In genomic region chr6:124663424-124663795, GRCm38 (mm10) we compare ENCODE assay signal across 8 mouse cellular contexts. TPM values are rescaled to one million over a fixed set of nuclear protein-coding genes. Genes with fewer than 3 reads are reported as not detected.
DNase-seq lines count a peak whose midpoint lies in the region; ATAC-seq lines count a peak whose summit lies in the region.

No protein-coding gene starts in this region.

- H3K27me3 ChIP-seq in heart, embryonic 13.5 days (replicated peaks), result no peaks in the 10 kb centered on the region
- no peaks in the 10 kb centered on the region for H3K27me3 ChIP-seq in hindbrain, embryonic 12.5 days
- no peaks in the 10 kb centered on the region for H3K27me3 ChIP-seq in midbrain, embryonic 11.5 days (ENCODE audit: control insufficient read depth, insufficient read depth, low read length)

- peak overlapping the region; percentile 86 for H3K27ac ChIP-seq in heart, embryonic 13.5 days (replicated peaks)
- H3K27ac ChIP-seq in hindbrain, embryonic 12.5 days, result no peak overlapping the region; the same call in 1 of the 2 replicates
- H3K27ac ChIP-seq in midbrain, embryonic 11.5 days (ENCODE audit: low read depth, low read length), result no peak overlapping the region

- H3K4me2 ChIP-seq in heart, embryonic 13.5 days, result peak overlapping the region; percentile 87
- peak overlapping the region; percentile 75 for H3K4me2 ChIP-seq in hindbrain, embryonic 12.5 days (replicated peaks)
- H3K4me2 ChIP-seq in midbrain, embryonic 11.5 days, result peak overlapping the region; percentile 70

- H3K4me3 ChIP-seq in heart, embryonic 13.5 days, result peak overlapping the region; percentile 82
- peak overlapping the region; percentile 69 for H3K4me3 ChIP-seq in hindbrain, embryonic 12.5 days
- H3K4me3 ChIP-seq in midbrain, embryonic 11.5 days (ENCODE audit: low read depth, low read length), result peak overlapping the region; percentile 67

- no peak for ATAC-seq in heart, embryonic 13.5 days (ENCODE audit: extremely low read depth, insufficient number of reproducible peaks, low FRiP score, low TSS enrichment)
- no peak for ATAC-seq in hindbrain, embryonic 12.5 days (ENCODE audit: low FRiP score)
- no peak for ATAC-seq in midbrain, embryonic 11.5 days (ENCODE audit: low FRiP score)

- H3K9me3 ChIP-seq in heart, embryonic 13.5 days, result no peaks in the 10 kb centered on the region
- H3K9me3 ChIP-seq in hindbrain, embryonic 12.5 days (replicated peaks), result no peaks in the 10 kb centered on the region
- no peaks in the 10 kb centered on the region for H3K9me3 ChIP-seq in midbrain, embryonic 11.5 days (ENCODE audit: control insufficient read depth, low read length)

- H3K4me1 ChIP-seq in heart, embryonic 13.5 days, result peaks cover 12% of the 10 kb centered on the region
- peaks cover 12% of the 10 kb centered on the region for H3K4me1 ChIP-seq in hindbrain, embryonic 12.5 days
- no peaks in the 10 kb centered on the region; the same call in 1 of the 2 replicates for H3K4me1 ChIP-seq in midbrain, embryonic 11.5 days (ENCODE audit: control insufficient read depth, insufficient read depth, low read length)

- peak overlapping the region; percentile 82 for H3K9ac ChIP-seq in heart, embryonic 13.5 days
- H3K9ac ChIP-seq in hindbrain, embryonic 12.5 days, result peak overlapping the region; percentile 61
- H3K9ac ChIP-seq in midbrain, embryonic 11.5 days (ENCODE audit: low read length), result peak overlapping the region; percentile 67

- peaks cover 5% of the 10 kb centered on the region for H3K36me3 ChIP-seq in heart, embryonic 13.5 days
- H3K36me3 ChIP-seq in hindbrain, embryonic 12.5 days, result no peaks in the 10 kb centered on the region
- H3K36me3 ChIP-seq in midbrain, embryonic 11.5 days (ENCODE audit: control insufficient read depth, insufficient read depth, low read length), result no peaks in the 10 kb centered on the region

- DNase-seq in heart, postnatal 10 days, result no peak
- peak; percentile 20 for DNase-seq in WW6 (ENCODE audit: low read depth, low spot score)
- DNase-seq in midbrain, embryonic 11.5 days (ENCODE audit: low spot score, missing footprints), result no peak
- no peak for DNase-seq in frontal cortex, adult 2 months (ENCODE audit: extremely low spot score in 1 of 2, low spot score in 1 of 2)
- no peak for DNase-seq in cerebellum, adult 9-10 months
- DNase-seq in gastrocnemius, postnatal 36 days, result no peak

- WGBS in heart, embryonic 13.5 days, result 12% methylated on average over 13 of the region's 13 CpGs
- 18% methylated on average over 13 of the region's 13 CpGs for WGBS in hindbrain, embryonic 12.5 days
- WGBS in midbrain, embryonic 11.5 days, result 22% methylated on average over 13 of the region's 13 CpGs

- intact Hi-C loops in heart, postnatal 10 days (cut with DNase I), result loop anchor here (2.0 to 5.0 kb wide), 4 partner anchors 29 to 94 kb away; partner anchors contain the start of genes Atn1, Gm45234 and Grcc10
- intact Hi-C loops in gastrocnemius, postnatal 36 days (cut with DNase I), result loop anchor here (2.0 to 5.0 kb wide), 2 partner anchors 77 to 94 kb away; partner anchors contain the start of genes Atn1, Gm45234 and Grcc10

RNA-seq across cellular contexts. Expression of gene Lpcat3, which starts 0.6 kb away (rescaled TPM):
- polyA plus RNA-seq in heart, embryonic 13.5 days (2015; fragmentation: Nextera tagmentation; extraction: Ambion mirVana), result 44.1 and 47.4 TPM in 2 replicates
- 10 to 100 TPM; 56.5 to 68.8 TPM for total RNA-seq in heart, postnatal 10 days (2021)
- polyA plus RNA-seq in hindbrain, embryonic 12.5 days (2016; fragmentation: Nextera tagmentation; extraction: Ambion mirVana), result 45.3 and 48.6 TPM in 2 replicates
- polyA plus RNA-seq in midbrain, embryonic 11.5 days (2014; fragmentation: Nextera tagmentation; extraction: Ambion mirVana), result 30.9 and 32.3 TPM in 2 replicates
- 43.0 and 45.9 TPM in 2 replicates for polyA plus RNA-seq in frontal cortex, adult 2 months (2012; rRNA removed)
- total RNA-seq in gastrocnemius, postnatal 36 days (2021), result 10 to 100 TPM; 16.3 to 18.3 TPM

RNA-seq across cellular contexts. Expression of gene C1s2, which starts 27.5 kb away (rescaled TPM):
- not detected in 2 replicates for polyA plus RNA-seq in heart, embryonic 13.5 days (2015; fragmentation: Nextera tagmentation; extraction: Ambion mirVana)
- under 1 TPM; 0.26 to 0.45 TPM for total RNA-seq in heart, postnatal 10 days (2021)
- polyA plus RNA-seq in hindbrain, embryonic 12.5 days (2016; fragmentation: Nextera tagmentation; extraction: Ambion mirVana), result not detected in 2 replicates
- not detected in 2 replicates for polyA plus RNA-seq in midbrain, embryonic 11.5 days (2014; fragmentation: Nextera tagmentation; extraction: Ambion mirVana)
- 0.59 and 0.62 TPM in 2 replicates for polyA plus RNA-seq in frontal cortex, adult 2 months (2012; rRNA removed)
- total RNA-seq in gastrocnemius, postnatal 36 days (2021), result under 1 TPM; 0.32 to 0.56 TPM

RNA-seq across cellular contexts. Expression of gene Emg1, which starts 48.6 kb away (rescaled TPM):
- polyA plus RNA-seq in heart, embryonic 13.5 days (2015; fragmentation: Nextera tagmentation; extraction: Ambion mirVana), result 113 and 130 TPM in 2 replicates
- total RNA-seq in heart, postnatal 10 days (2021), result 10 to 100 TPM; 64.2 to 66.4 TPM
- polyA plus RNA-seq in hindbrain, embryonic 12.5 days (2016; fragmentation: Nextera tagmentation; extraction: Ambion mirVana), result 131 and 138 TPM in 2 replicates
- polyA plus RNA-seq in midbrain, embryonic 11.5 days (2014; fragmentation: Nextera tagmentation; extraction: Ambion mirVana), result 215 and 219 TPM in 2 replicates
- 62.4 and 68.0 TPM in 2 replicates for polyA plus RNA-seq in frontal cortex, adult 2 months (2012; rRNA removed)
- 10 to 100 TPM; 51.9 to 53.8 TPM for total RNA-seq in gastrocnemius, postnatal 36 days (2021)

RNA-seq across cellular contexts. Expression of gene Phb2, which starts 48.7 kb away (rescaled TPM):
- 293 and 326 TPM in 2 replicates for polyA plus RNA-seq in heart, embryonic 13.5 days (2015; fragmentation: Nextera tagmentation; extraction: Ambion mirVana)
- 100 to 1,000 TPM; 394 to 399 TPM for total RNA-seq in heart, postnatal 10 days (2021)
- 291 and 292 TPM in 2 replicates for polyA plus RNA-seq in hindbrain, embryonic 12.5 days (2016; fragmentation: Nextera tagmentation; extraction: Ambion mirVana)
- 343 and 353 TPM in 2 replicates for polyA plus RNA-seq in midbrain, embryonic 11.5 days (2014; fragmentation: Nextera tagmentation; extraction: Ambion mirVana)
- 107 and 108 TPM in 2 replicates for polyA plus RNA-seq in frontal cortex, adult 2 months (2012; rRNA removed)
- 100 to 1,000 TPM; 140 to 161 TPM for total RNA-seq in gastrocnemius, postnatal 36 days (2021)
